Mouse (Mus musculus) erythroblast, embryonic 14.5 days (primary cell): ENCODE measurements around the gene 1700001P01Rik.

Source experiments
- GATA1 ChIP-seq: IDR thresholded peaks from 2 replicates; pipeline ENCODE4 v1.6.1; 2012; ENCODE audit warnings: low read length, inconsistent platforms, mixed read lengths
- TAL1 ChIP-seq: IDR thresholded peaks from 3 replicates; pipeline ENCODE4 v1.6.1; 2012; ENCODE audit warnings: low read length, inconsistent platforms, mixed read lengths

DNA sequence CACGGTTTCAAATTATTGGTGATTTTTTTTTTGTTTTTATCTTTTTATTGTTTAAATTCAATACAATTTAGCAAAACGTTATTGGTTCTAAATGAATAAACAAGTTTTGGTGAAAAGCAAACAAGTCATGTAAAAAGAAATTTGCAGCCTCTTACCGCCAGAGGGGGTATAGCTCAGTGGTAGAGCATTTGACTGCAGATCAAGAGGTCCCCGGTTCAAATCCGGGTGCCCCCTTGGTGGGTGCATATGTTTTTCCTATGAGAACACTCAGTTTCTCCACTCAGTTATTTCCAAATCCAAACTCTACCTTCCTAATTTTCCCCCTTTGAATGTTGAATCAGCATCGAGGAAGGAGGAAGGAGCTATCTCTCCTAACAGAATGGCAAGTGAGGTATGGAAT lies 21.2 kb upstream of the 1700001P01Rik start:
- TF ChIP-seq TAL1 (no peak), GATA1 (no peak)
